Mouse (Mus musculus) kidney, postnatal 25 days (tissue): ENCODE measurements at regions not wholly inside any gene's neighbourhood (a gene's known extent, or its start where the extent isn't known, plus 50 kb on each side); places are given as distances from the start of the nearest gene placed in this dataset.

Source experiments
- DNase-seq, 2 experiments: peaks; one replicate each; pipeline ENCODE4 v3.0.0; 2021; ENCODE audit warnings: mixed read lengths in 2 of 2

DNA sequence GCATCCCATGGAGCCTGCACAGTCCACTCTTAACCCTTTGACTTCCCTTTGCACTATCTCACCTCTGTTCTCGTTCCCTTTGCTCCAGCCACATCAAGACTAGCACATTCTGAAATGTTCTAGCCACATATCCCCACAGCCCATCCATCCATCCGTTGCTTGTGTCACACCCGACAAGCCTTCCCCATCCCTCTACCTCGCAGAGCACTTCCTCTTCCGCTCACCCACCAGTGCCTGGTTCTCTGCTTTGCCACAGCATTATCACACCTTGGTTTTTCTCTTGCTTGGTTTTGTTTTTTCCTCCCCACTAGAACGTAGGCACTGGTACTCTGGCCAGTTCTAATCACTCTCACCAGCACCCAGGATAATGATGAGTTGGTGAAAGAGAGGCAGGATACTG is 61.5 kb upstream of the Eomes start:
- no peak for DNase-seq

DNA sequence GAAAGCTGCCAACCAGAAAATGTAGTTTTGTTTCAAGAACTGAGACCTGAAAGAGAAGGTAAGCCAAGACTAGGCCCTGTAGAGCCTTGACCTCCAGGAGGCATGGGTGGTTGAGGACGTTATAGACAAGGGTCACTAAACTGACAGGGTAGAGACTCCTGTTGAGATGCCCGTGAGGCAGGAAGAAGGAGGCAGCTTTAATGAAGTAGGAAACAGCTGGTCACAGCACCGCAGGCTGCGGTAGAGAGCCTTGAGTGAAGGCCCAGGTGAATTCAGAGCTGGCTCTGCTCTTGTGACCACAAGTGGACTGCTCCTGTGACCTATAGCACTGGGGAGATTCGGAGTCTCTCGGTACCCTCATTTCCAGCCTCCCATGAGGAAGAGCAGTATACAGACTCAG is 53.7 kb upstream of the Eomes start:
- no peak for DNase-seq
